Mouse (Mus musculus): ENCODE measurements around the gene E030018B13Rik. TPM values are rescaled to one million over a fixed set of nuclear protein-coding genes. Genes with fewer than 3 reads are reported as not detected.

E030018B13Rik gene
- polyA plus RNA-seq, 1 experiment from 2014 or later = 0.17 TPM

DNA sequence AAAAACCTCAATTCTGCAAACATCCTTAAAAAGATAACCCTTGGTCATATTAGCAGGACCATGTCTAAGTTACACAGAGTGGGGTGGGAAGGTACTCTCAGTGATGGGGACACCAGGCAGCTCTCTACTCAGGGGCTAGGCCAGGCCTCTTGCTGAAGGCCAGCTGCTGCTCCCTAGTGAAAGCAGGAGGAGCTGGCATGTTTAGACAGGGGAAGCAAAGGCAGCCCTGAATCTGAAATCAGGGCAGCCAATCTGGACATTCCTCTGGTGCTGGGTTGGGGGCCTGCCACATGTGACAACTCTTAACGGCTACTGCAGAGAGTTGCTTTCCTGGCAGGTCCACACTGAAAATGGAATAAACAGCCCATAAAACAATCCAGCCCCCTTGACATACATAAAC lies 7.5 kb downstream of the E030018B13Rik start:
- 32% methylated on average over 1 of the region's 1 CpGs for WGBS
- Histone ChIP-seq H3K9ac (no peak overlapping the region), H3K4me3 (no peak overlapping the region), H3K27me3 (replicated peaks) (no peaks in the 10 kb centered on the region), H3K4me2 (no peak overlapping the region), H3K4me1 (peaks cover 40% of the 10 kb centered on the region), H3K9me3 (no peaks in the 10 kb centered on the region), H3K36me3 (replicated peaks) (no peaks in the 10 kb centered on the region), H3K27ac (no peak overlapping the region)
- ATAC-seq (replicated peaks) = no peak

DNA sequence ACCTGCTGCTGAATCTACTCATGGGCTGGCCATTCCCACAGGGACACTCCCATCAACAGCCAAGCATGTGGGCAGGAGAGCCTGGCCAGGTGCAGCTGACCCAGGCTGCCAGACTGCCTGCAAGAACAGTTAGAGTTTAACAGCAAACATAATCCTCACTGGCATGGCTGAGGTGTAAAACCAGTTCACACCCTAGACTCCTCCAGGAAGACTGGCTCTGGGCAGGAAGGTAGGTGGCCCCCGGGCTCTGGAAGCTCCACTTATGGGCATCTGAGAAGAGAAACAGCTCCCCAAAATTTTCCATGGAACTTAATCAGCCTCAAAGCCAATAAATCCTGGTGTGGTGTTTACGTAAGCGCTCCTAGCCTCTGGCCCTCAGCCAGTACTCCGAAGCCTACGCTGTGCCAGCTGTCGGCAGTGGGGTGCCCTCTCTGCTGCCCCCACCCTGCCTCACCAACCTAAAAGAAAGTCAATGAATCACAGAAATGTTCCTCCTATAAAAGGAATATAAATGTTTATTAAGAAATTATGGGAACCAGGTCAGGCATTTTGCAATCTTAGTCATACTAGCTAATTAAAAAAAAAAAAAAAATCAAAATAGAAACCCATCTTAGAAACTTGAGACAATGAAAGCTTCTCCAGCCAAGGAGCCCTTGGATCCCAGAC lies 8.2 kb downstream of the E030018B13Rik start:
- 0 out of 2 replicates have a peak overlapping the region, but pooled peaks have one; percentile 9 for H3K4me2 ChIP-seq
- no peaks in the 10 kb centered on the region for H3K36me3 ChIP-seq (replicated peaks)
- no peak overlapping the region for H3K9ac ChIP-seq
- no peak overlapping the region for H3K4me3 ChIP-seq
- H3K27ac ChIP-seq = no peak overlapping the region
- peaks cover 40% of the 10 kb centered on the region for H3K4me1 ChIP-seq
- WGBS = 46% methylated on average over 6 of the region's 6 CpGs
- no peaks in the 10 kb centered on the region for H3K27me3 ChIP-seq (replicated peaks)
- ATAC-seq (replicated peaks) = no peak
- no peaks in the 10 kb centered on the region for H3K9me3 ChIP-seq

DNA sequence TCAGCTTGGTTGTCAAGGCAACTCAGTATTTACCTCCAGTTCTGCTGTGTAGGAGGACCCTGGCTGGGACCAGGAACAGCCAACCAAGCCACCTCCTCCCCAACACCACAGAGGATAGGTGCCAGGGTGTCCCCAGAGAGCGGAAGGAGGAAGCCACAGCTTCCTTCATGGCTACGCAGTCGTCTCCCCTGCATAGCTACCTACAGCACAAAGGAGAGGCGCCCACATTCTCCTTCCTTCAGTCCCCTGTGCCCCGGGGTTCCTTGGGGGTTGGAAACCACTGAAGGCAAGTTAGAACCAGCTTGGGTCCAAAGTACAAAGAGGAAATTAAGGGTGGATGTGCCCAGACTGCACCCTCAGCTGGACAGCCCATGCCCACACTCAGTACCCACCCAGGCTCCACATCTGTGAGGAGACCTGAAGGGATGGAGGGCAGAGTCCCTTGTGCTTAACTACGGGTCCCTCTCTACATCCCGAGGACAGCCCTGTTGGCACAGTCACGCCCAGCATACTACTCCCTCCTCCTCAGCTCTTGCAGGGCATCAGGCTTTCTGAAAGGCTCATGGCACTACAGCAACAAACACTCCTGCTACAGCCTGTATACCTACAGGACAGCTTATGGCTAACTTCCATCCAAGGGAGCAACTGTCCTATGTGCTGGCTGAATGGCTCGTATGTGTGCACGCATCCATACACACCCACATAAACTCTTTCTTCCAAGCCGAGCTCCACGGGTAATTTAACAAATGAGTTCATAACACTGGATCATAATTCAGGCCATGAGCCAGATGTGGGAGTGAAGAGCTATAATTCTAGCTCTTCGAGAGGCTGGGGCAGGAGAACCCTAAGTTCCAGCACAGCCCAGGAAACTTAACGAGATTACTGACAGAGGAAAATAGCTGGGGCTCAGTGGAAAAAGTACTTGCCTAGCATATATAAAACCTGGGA lies 9.0 kb downstream of the E030018B13Rik start:
- 76% methylated on average over 14 of the region's 14 CpGs for WGBS
- Histone ChIP-seq H3K4me2 (no peak overlapping the region), H3K27ac (no peak overlapping the region; the same call in 1 of the 2 replicates), H3K9me3 (no peaks in the 10 kb centered on the region), H3K9ac (no peak overlapping the region), H3K4me3 (no peak overlapping the region), H3K27me3 (replicated peaks) (no peaks in the 10 kb centered on the region), H3K36me3 (replicated peaks) (no peaks in the 10 kb centered on the region), H3K4me1 (peaks cover 39% of the 10 kb centered on the region)
- ATAC-seq (replicated peaks) = peak; percentile 52

DNA sequence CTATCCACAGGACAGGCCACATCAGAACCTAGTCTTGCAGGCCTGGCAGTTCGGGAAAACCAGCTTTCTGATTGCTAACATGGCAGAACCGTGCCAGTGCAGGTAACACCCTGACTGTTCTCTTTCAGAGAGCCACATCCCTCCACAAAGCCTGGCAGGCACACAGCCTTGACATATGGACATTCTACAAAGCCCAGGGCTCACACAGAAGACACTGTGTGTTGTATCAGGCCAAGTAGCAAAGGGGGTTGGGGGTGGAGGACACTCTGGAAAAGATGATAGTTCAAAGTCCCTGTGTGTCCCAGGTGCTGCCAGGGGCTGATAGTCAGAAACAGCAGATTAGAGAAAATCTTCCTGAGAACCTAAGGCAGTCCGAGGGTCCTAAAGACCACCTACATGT lies 9.8 kb downstream of the E030018B13Rik start:
- Histone ChIP-seq H3K36me3 (replicated peaks) (no peaks in the 10 kb centered on the region), H3K4me1 (peaks cover 35% of the 10 kb centered on the region), H3K4me2 (no peak overlapping the region), H3K9ac (no peak overlapping the region), H3K9me3 (no peaks in the 10 kb centered on the region), H3K4me3 (no peak overlapping the region), H3K27ac (no peak overlapping the region), H3K27me3 (replicated peaks) (no peaks in the 10 kb centered on the region)
- no peak for ATAC-seq (replicated peaks)
- WGBS = 81% methylated on average over 3 of the region's 3 CpGs

DNA sequence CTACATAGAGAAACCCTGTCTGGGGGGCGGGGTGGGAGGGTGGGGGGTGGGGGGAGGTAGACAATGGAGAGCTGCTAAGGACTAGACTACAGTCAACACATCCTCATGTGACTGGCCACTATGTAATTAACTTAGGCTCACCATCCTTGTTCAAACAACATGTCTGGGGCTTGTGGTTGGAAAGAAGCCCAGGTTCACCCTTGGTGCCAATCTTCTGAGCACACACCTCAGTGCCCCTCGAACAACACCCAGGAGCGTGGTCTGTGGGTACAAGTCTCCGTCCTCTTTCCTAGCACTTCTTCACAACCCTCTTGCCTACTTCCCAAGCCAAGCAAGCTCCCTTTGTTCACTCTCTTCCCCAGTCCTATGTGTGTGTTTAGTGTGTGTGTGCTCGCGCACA lies 10.5 kb downstream of the E030018B13Rik start:
- peaks cover 33% of the 10 kb centered on the region for H3K4me1 ChIP-seq
- no peak overlapping the region for H3K4me3 ChIP-seq
- no peak overlapping the region for H3K27ac ChIP-seq
- H3K9ac ChIP-seq = no peak overlapping the region
- no peaks in the 10 kb centered on the region for H3K36me3 ChIP-seq (replicated peaks)
- H3K4me2 ChIP-seq = no peak overlapping the region
- H3K27me3 ChIP-seq (replicated peaks) = no peaks in the 10 kb centered on the region
- WGBS = 96% methylated on average over 6 of the region's 6 CpGs
- H3K9me3 ChIP-seq = no peaks in the 10 kb centered on the region
- ATAC-seq (replicated peaks) = no peak

GRCm38 (mm10) chr7:63929080-63929479 lies 12.4 kb downstream of the E030018B13Rik start:
- Histone ChIP-seq H3K9me3 (no peaks in the 10 kb centered on the region), H3K27ac (no peak overlapping the region), H3K27me3 (replicated peaks) (no peaks in the 10 kb centered on the region), H3K36me3 (replicated peaks) (no peaks in the 10 kb centered on the region), H3K4me3 (no peak overlapping the region), H3K4me1 (peaks cover 31% of the 10 kb centered on the region), H3K4me2 (no peak overlapping the region), H3K9ac (no peak overlapping the region)
- 88% methylated on average over 4 of the region's 4 CpGs for WGBS
- ATAC-seq (replicated peaks) = no peak

DNA sequence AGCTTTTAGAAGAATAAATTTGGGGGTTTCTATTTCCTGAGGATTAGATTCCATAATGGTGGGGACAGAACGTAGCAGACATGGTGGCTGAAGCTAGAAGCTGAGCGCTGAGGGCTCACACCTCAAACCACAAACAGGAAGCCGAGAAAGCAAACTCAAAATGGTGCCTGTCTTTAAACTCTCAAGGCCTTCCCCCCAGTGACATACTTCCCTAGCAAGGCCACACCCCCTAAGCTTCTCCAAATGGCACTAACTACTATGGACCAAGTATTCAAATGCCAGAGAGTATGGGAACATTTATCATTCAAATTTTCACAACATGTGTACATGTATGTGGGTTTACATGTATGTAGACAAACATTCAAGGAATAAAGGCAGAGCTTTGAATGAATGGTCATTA lies 13.5 kb downstream of the E030018B13Rik start:
- 92% methylated on average over 3 of the region's 3 CpGs for WGBS
- no peak overlapping the region for H3K27ac ChIP-seq
- no peak overlapping the region for H3K4me2 ChIP-seq
- H3K36me3 ChIP-seq (replicated peaks) = no peaks in the 10 kb centered on the region
- ATAC-seq (replicated peaks) = no peak
- no peak overlapping the region for H3K9ac ChIP-seq
- no peaks in the 10 kb centered on the region for H3K27me3 ChIP-seq (replicated peaks)
- H3K9me3 ChIP-seq = no peaks in the 10 kb centered on the region
- H3K4me1 ChIP-seq = peaks cover 30% of the 10 kb centered on the region
- no peak overlapping the region for H3K4me3 ChIP-seq

GRCm38 (mm10) chr7:63930766-63931165 lies 14.1 kb downstream of the E030018B13Rik start:
- no peaks in the 10 kb centered on the region for H3K36me3 ChIP-seq (replicated peaks)
- H3K9me3 ChIP-seq = no peaks in the 10 kb centered on the region
- no peak overlapping the region for H3K9ac ChIP-seq
- WGBS = 87% methylated on average over 5 of the region's 5 CpGs
- no peak for ATAC-seq (replicated peaks)
- no peaks in the 10 kb centered on the region for H3K27me3 ChIP-seq (replicated peaks)
- peaks cover 30% of the 10 kb centered on the region for H3K4me1 ChIP-seq
- H3K4me2 ChIP-seq = no peak overlapping the region
- no peak overlapping the region for H3K27ac ChIP-seq
- no peak overlapping the region for H3K4me3 ChIP-seq

DNA sequence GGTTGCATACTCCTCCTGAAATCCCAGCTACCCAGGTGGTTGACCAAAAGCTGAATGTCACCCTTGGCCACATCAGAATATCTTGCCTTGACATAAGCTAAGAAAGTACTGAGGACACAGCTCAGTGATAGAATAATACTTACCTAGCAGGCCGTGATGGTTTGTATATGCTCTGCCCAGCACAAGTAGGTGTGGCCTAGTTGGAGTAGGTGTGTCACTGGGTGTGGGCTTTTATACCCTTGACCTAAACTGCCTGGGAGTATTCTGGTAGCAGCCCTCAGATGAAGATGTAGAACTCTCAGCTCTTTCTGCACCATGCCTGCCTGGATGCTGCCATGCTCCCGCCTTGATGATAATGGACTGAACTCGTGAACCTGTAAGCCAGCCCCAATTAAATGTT lies 15.8 kb downstream of the E030018B13Rik start:
- WGBS = 91% methylated on average over 3 of the region's 3 CpGs
- H3K9me3 ChIP-seq = no peaks in the 10 kb centered on the region
- no peak overlapping the region for H3K27ac ChIP-seq
- no peak overlapping the region for H3K9ac ChIP-seq
- ATAC-seq (replicated peaks) = no peak
- no peak overlapping the region for H3K4me3 ChIP-seq
- peaks cover 29% of the 10 kb centered on the region for H3K4me1 ChIP-seq
- no peaks in the 10 kb centered on the region for H3K27me3 ChIP-seq (replicated peaks)
- H3K36me3 ChIP-seq (replicated peaks) = no peaks in the 10 kb centered on the region
- no peak overlapping the region for H3K4me2 ChIP-seq

- Histone ChIP-seq H3K9ac (no peak overlapping the region), H3K27ac (no peak overlapping the region), H3K4me2 (no peak overlapping the region), H3K27me3 (replicated peaks) (no peaks in the 10 kb centered on the region), H3K4me1 (peaks cover 29% of the 10 kb centered on the region), H3K4me3 (no peak overlapping the region), H3K9me3 (no peaks in the 10 kb centered on the region), H3K36me3 (replicated peaks) (no peaks in the 10 kb centered on the region)
- 76% methylated on average over 6 of the region's 6 CpGs for WGBS
- no peak for ATAC-seq (replicated peaks)
Measured at GRCm38 (mm10) chr7:63933905-63934304, 17.2 kb downstream of the E030018B13Rik start.

GRCm38 (mm10) chr7:63934530-63934929 lies 17.9 kb downstream of the E030018B13Rik start:
- no peak overlapping the region for H3K9ac ChIP-seq
- no peaks in the 10 kb centered on the region for H3K9me3 ChIP-seq
- peaks cover 29% of the 10 kb centered on the region for H3K4me1 ChIP-seq
- 56% methylated on average over 1 of the region's 1 CpGs for WGBS
- no peak for ATAC-seq (replicated peaks)
- H3K27me3 ChIP-seq (replicated peaks) = no peaks in the 10 kb centered on the region
- peak overlapping the region; percentile 95 for H3K4me2 ChIP-seq
- H3K4me3 ChIP-seq = 0 out of 2 replicates have a peak overlapping the region, but pooled peaks have one; percentile 6
- H3K36me3 ChIP-seq (replicated peaks) = no peaks in the 10 kb centered on the region
- H3K27ac ChIP-seq = no peak overlapping the region

DNA sequence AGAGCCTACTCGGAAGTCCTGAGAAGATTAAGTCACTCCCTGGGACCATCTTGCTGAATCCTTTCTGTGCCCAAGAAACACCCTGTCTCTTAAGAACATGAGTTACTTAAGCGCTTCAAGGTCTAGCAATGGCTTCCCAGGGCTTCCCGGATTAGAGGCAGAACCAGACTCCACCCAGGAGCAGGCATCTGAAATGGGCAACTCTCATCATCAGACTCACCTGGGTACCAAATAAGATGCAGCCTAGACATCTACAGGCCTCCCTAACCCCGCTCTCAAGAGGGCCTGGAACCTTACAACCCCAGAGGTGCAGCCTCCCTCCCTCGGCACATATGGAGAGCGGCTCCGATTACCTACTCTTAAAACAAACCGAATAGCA lies 19.1 kb downstream of the E030018B13Rik start:
- no peaks in the 10 kb centered on the region for H3K9me3 ChIP-seq
- no peaks in the 10 kb centered on the region for H3K27me3 ChIP-seq (replicated peaks)
- peak overlapping the region; percentile 91 for H3K9ac ChIP-seq
- ATAC-seq (replicated peaks) = no peak
- peaks cover 35% of the 10 kb centered on the region for H3K4me1 ChIP-seq
- peak overlapping the region; percentile 35; the same call in 1 of the 2 replicates for H3K27ac ChIP-seq
- WGBS = 7% methylated on average over 8 of the region's 8 CpGs
- H3K36me3 ChIP-seq (replicated peaks) = no peaks in the 10 kb centered on the region
- peak overlapping the region; percentile 87 for H3K4me3 ChIP-seq
- H3K4me2 ChIP-seq = peak overlapping the region; percentile 95
